Comparison of ENCODE assay signal across 20 mouse cellular contexts in genomic region chr3:106984231-106984630, GRCm38 (mm10). TPM values are rescaled to one million over a fixed set of nuclear protein-coding genes. Genes with fewer than 3 reads are reported as not detected.
DNase-seq lines count a peak whose midpoint lies in the region; ATAC-seq lines count a peak whose summit lies in the region.
"Had no signal": no experiment of that assay in that cellular context is flagged by ENCODE, and none has a peak within 500 bp of the region (broad histone marks: within the 10 kb centered on the region; RNA-seq: fewer than 3 reads in every experiment).

No protein-coding gene starts in this region.

- H3K27me3 ChIP-seq in forebrain, embryonic 14.5 days (replicated peaks; ENCODE audit: control insufficient read depth, insufficient read depth, low read length): no peaks in the 10 kb centered on the region
- H3K27me3 ChIP-seq in forebrain, embryonic 10.5 days (ENCODE audit: poor library complexity, severe bottlenecking): no peaks in the 10 kb centered on the region
- no peaks in the 10 kb centered on the region for H3K27me3 ChIP-seq in midbrain, embryonic 14.5 days (ENCODE audit: control insufficient read depth, insufficient read depth, low read length)
- H3K27me3 ChIP-seq in midbrain, embryonic 10.5 days (ENCODE audit: low read depth, poor library complexity, severe bottlenecking): no peaks in the 10 kb centered on the region
- H3K27me3 ChIP-seq in forebrain, embryonic 16.5 days (replicated peaks; ENCODE audit: control insufficient read depth, insufficient read depth, low read length): no peaks in the 10 kb centered on the region
- H3K27me3 ChIP-seq in neural tube, embryonic 14.5 days (ENCODE audit: control insufficient read depth, insufficient read depth, low read length): no peaks in the 10 kb centered on the region
- H3K27me3 ChIP-seq: embryonic facial prominence, embryonic 13.5 days; heart, embryonic 15.5 days had no signal

- DNase-seq in forebrain, embryonic 14.5 days (ENCODE audit: low spot score): peak; percentile 47
- DNase-seq in forebrain, embryonic 10.5 days (ENCODE audit: extremely low spot score, low spot score): no peak
- peak; percentile 49 for DNase-seq in midbrain, embryonic 14.5 days
- no peak for DNase-seq in midbrain, embryonic 10.5 days (ENCODE audit: low spot score)
- no peak for DNase-seq in ovary, adult 18-20 months (ENCODE audit: low spot score)
- DNase-seq: adrenal gland, adult 2 months; adrenal gland, postnatal 25 days; cerebellum, adult 2 months; cerebellum, postnatal 10 days; embryo, embryonic 11 days; gastrocnemius, postnatal 14 days; heart, adult 2 months; heart, postnatal 14 days; kidney, adult 11 months had no signal

- H3K4me3 ChIP-seq in forebrain, embryonic 14.5 days (ENCODE audit: low read depth, low read length): no peak overlapping the region
- no peak overlapping the region for H3K4me3 ChIP-seq in forebrain, embryonic 10.5 days
- H3K4me3 ChIP-seq in midbrain, embryonic 14.5 days (replicated peaks; ENCODE audit: low read depth, low read length): no peak overlapping the region
- H3K4me3 ChIP-seq in midbrain, embryonic 10.5 days: no peak overlapping the region
- no peak overlapping the region for H3K4me3 ChIP-seq in forebrain, embryonic 16.5 days (replicated peaks; ENCODE audit: low read length)
- no peak overlapping the region for H3K4me3 ChIP-seq in neural tube, embryonic 14.5 days (ENCODE audit: low read depth, low read length)
- H3K4me3 ChIP-seq: embryonic facial prominence, embryonic 13.5 days; heart, adult 2 months; heart, embryonic 15.5 days had no signal

- no peaks in the 10 kb centered on the region for H3K9me3 ChIP-seq in forebrain, embryonic 14.5 days (replicated peaks; ENCODE audit: control insufficient read depth, low read length)
- no peaks in the 10 kb centered on the region for H3K9me3 ChIP-seq in forebrain, embryonic 10.5 days
- H3K9me3 ChIP-seq in midbrain, embryonic 14.5 days (ENCODE audit: control insufficient read depth, low read length): no peaks in the 10 kb centered on the region
- no peaks in the 10 kb centered on the region for H3K9me3 ChIP-seq in midbrain, embryonic 10.5 days (replicated peaks)
- no peaks in the 10 kb centered on the region for H3K9me3 ChIP-seq in forebrain, embryonic 16.5 days (ENCODE audit: control insufficient read depth, low read length)
- no peaks in the 10 kb centered on the region for H3K9me3 ChIP-seq in neural tube, embryonic 14.5 days (ENCODE audit: control insufficient read depth, low read length)
- H3K9me3 ChIP-seq: embryonic facial prominence, embryonic 13.5 days; heart, embryonic 15.5 days had no signal

- no peak overlapping the region for H3K27ac ChIP-seq in forebrain, embryonic 14.5 days (ENCODE audit: low read depth, low read length)
- no peak overlapping the region for H3K27ac ChIP-seq in forebrain, embryonic 10.5 days
- no peak overlapping the region for H3K27ac ChIP-seq in midbrain, embryonic 14.5 days (replicated peaks; ENCODE audit: low read depth, low read length)
- H3K27ac ChIP-seq in midbrain, embryonic 10.5 days (replicated peaks): no peak overlapping the region
- no peak overlapping the region for H3K27ac ChIP-seq in forebrain, embryonic 16.5 days (ENCODE audit: low read length)
- no peak overlapping the region for H3K27ac ChIP-seq in neural tube, embryonic 14.5 days (ENCODE audit: low read depth, low read length)
- H3K27ac ChIP-seq: embryonic facial prominence, embryonic 13.5 days; heart, adult 2 months; heart, embryonic 15.5 days had no signal

- no peak overlapping the region for H3K9ac ChIP-seq in forebrain, embryonic 14.5 days (ENCODE audit: low read length)
- no peak overlapping the region for H3K9ac ChIP-seq in midbrain, embryonic 14.5 days (replicated peaks; ENCODE audit: low read length)
- no peak overlapping the region for H3K9ac ChIP-seq in forebrain, embryonic 16.5 days (replicated peaks; ENCODE audit: low read depth, low read length)
- H3K9ac ChIP-seq in neural tube, embryonic 14.5 days (replicated peaks; ENCODE audit: low read depth, low read length): no peak overlapping the region
- H3K9ac ChIP-seq: embryonic facial prominence, embryonic 13.5 days; heart, embryonic 15.5 days had no signal

- no peaks in the 10 kb centered on the region for H3K36me3 ChIP-seq in forebrain, embryonic 14.5 days (ENCODE audit: control insufficient read depth, insufficient read depth, low read length)
- H3K36me3 ChIP-seq in forebrain, embryonic 10.5 days (replicated peaks): no peaks in the 10 kb centered on the region
- no peaks in the 10 kb centered on the region for H3K36me3 ChIP-seq in midbrain, embryonic 14.5 days (ENCODE audit: control insufficient read depth, insufficient read depth, low read length)
- H3K36me3 ChIP-seq in midbrain, embryonic 10.5 days: no peaks in the 10 kb centered on the region
- no peaks in the 10 kb centered on the region for H3K36me3 ChIP-seq in forebrain, embryonic 16.5 days (ENCODE audit: control insufficient read depth, insufficient read depth)
- no peaks in the 10 kb centered on the region for H3K36me3 ChIP-seq in neural tube, embryonic 14.5 days (ENCODE audit: control insufficient read depth, insufficient read depth, low read length)
- H3K36me3 ChIP-seq: embryonic facial prominence, embryonic 13.5 days; heart, embryonic 15.5 days had no signal

- 55% methylated on average over 4 of the region's 4 CpGs for WGBS in forebrain, embryonic 14.5 days
- WGBS in forebrain, embryonic 10.5 days: 76% methylated on average over 4 of the region's 4 CpGs
- WGBS in midbrain, embryonic 14.5 days: 52% methylated on average over 4 of the region's 4 CpGs
- 71% methylated on average over 4 of the region's 4 CpGs for WGBS in midbrain, embryonic 10.5 days
- WGBS in forebrain, embryonic 16.5 days: 50% methylated on average over 4 of the region's 4 CpGs
- 59% methylated on average over 4 of the region's 4 CpGs for WGBS in neural tube, embryonic 14.5 days

- H3K4me2 ChIP-seq in forebrain, embryonic 14.5 days (ENCODE audit: low read length): no peak overlapping the region
- H3K4me2 ChIP-seq in midbrain, embryonic 14.5 days (ENCODE audit: low read length): no peak overlapping the region
- no peak overlapping the region for H3K4me2 ChIP-seq in forebrain, embryonic 16.5 days (ENCODE audit: low read length)
- no peak overlapping the region for H3K4me2 ChIP-seq in neural tube, embryonic 14.5 days (ENCODE audit: low read depth, low read length)
- H3K4me2 ChIP-seq: embryonic facial prominence, embryonic 13.5 days; heart, embryonic 11.5 days; heart, embryonic 15.5 days had no signal

- peaks cover 7% of the 10 kb centered on the region; the same call in 1 of the 2 replicates for H3K4me1 ChIP-seq in forebrain, embryonic 14.5 days (ENCODE audit: control insufficient read depth, insufficient read depth, low read length)
- peaks cover 5% of the 10 kb centered on the region; the same call in 1 of the 2 replicates for H3K4me1 ChIP-seq in forebrain, embryonic 10.5 days
- H3K4me1 ChIP-seq in midbrain, embryonic 14.5 days (ENCODE audit: control insufficient read depth, insufficient read depth, low read length): peaks cover 12% of the 10 kb centered on the region
- 0 out of 2 replicates have a peak, but pooled peaks cover 3% of the 10 kb centered on the region for H3K4me1 ChIP-seq in midbrain, embryonic 10.5 days
- H3K4me1 ChIP-seq in forebrain, embryonic 16.5 days (replicated peaks; ENCODE audit: control insufficient read depth, insufficient read depth, low read length): peaks cover 12% of the 10 kb centered on the region
- no peaks in the 10 kb centered on the region for H3K4me1 ChIP-seq in neural tube, embryonic 14.5 days (ENCODE audit: control insufficient read depth, insufficient read depth, low read length)
- H3K4me1 ChIP-seq: embryonic facial prominence, embryonic 13.5 days; heart, embryonic 15.5 days had no signal

- peak; percentile 38; the same call in 1 of the 2 replicates for ATAC-seq in forebrain, embryonic 14.5 days
- no peak for ATAC-seq in midbrain, embryonic 14.5 days (ENCODE audit: low FRiP score, low TSS enrichment)
- peak; percentile 46 for ATAC-seq in forebrain, embryonic 16.5 days
- ATAC-seq in neural tube, embryonic 14.5 days (ENCODE audit: low read depth): peak; percentile 31; the same call in 1 of the 2 replicates
- ATAC-seq: hindbrain, embryonic 16.5 days had no signal

RNA-seq across cellular contexts. Expression of gene Kcna3, which starts 51.7 kb away (rescaled TPM):
- 10.3 and 15.6 TPM in 2 replicates for polyA plus RNA-seq in forebrain, embryonic 14.5 days (2014; fragmentation: Nextera tagmentation; extraction: Ambion mirVana)
- polyA plus RNA-seq in forebrain, embryonic 10.5 days (2016; fragmentation: Nextera tagmentation; extraction: Ambion mirVana): 3.3 and 3.5 TPM in 2 replicates
- 13.1 and 16.0 TPM in 2 replicates for polyA plus RNA-seq in midbrain, embryonic 14.5 days (2014; fragmentation: Nextera tagmentation; extraction: Ambion mirVana)
- polyA plus RNA-seq in midbrain, embryonic 10.5 days (2016; fragmentation: Nextera tagmentation; extraction: Ambion mirVana): 3.2 and 3.4 TPM in 2 replicates
- 14.7 and 15.7 TPM in 2 replicates for polyA plus RNA-seq in forebrain, embryonic 16.5 days (2015; fragmentation: Nextera tagmentation; extraction: Ambion mirVana)
- 7.2 and 10.3 TPM in 2 replicates for polyA plus RNA-seq in neural tube, embryonic 14.5 days (2014; fragmentation: Nextera tagmentation; extraction: Ambion mirVana)

Comparison
In these comparisons a context has a peak if more than half of its experiments do, and no peak if none do; other contexts are left out.
1. DNase-seq: peak in forebrain, embryonic 14.5 days (single experiment) and midbrain, embryonic 14.5 days (single experiment); none in forebrain, embryonic 10.5 days (single experiment), midbrain, embryonic 10.5 days (single experiment) and ovary, adult 18-20 months (single experiment).